Mouse (Mus musculus) kidney, embryonic 15.5 days (tissue): ENCODE data around the gene Dnajb4. TPM values are rescaled to one million over a fixed set of nuclear protein-coding genes. Genes with fewer than 3 reads are reported as not detected.
A peak's percentile ranks its signal among the peaks of the same experiment; 100 is the strongest.
"Not testable (repeated sequence)": the region's sequence is repeated elsewhere in the genome, so short reads cannot be mapped to it uniquely, and the experiment has no call there.

ENCODE experiments used
- ATAC-seq: fragments of 200-750 bp; cut with Nextera tagmentation; replicated peaks from 2 replicates; pipeline ENCODE4 v1.8.0; 2017; ENCODE audit warnings: moderate TSS enrichment; ENCODE audit not compliant: low FRiP score
- H3K27ac ChIP-seq: fragments of 300-500 bp; sonication (generic); 2 replicates; pipeline ENCODE4 v1.5.1; 2015; ENCODE audit warnings: mild to moderate bottlenecking, inconsistent platforms
- H3K27me3 ChIP-seq: fragments of 300-500 bp; sonication (generic); 2 replicates; pipeline ENCODE4 v1.6.1; 2015; ENCODE audit warnings: inconsistent platforms
- H3K36me3 ChIP-seq: fragments of 300-500 bp; sonication (generic); 2 replicates; pipeline ENCODE4 v1.6.1; 2015; ENCODE audit warnings: inconsistent platforms
- H3K4me1 ChIP-seq: fragments of 300-500 bp; sonication (generic); 2 replicates; pipeline ENCODE4 v1.6.1; 2015; ENCODE audit warnings: inconsistent platforms
- H3K4me2 ChIP-seq: fragments of 300-500 bp; sonication (generic); 2 replicates; pipeline ENCODE4 v1.6.1; 2015; ENCODE audit warnings: moderate library complexity, mild to moderate bottlenecking, inconsistent platforms
- H3K4me3 ChIP-seq: fragments of 300-500 bp; sonication (generic); replicated peaks from 2 replicates; pipeline ENCODE4 v1.5.1; 2015; ENCODE audit warnings: mild to moderate bottlenecking, inconsistent platforms
- H3K9ac ChIP-seq: fragments of 300-500 bp; sonication (generic); 2 replicates; pipeline ENCODE4 v1.6.1; 2015; ENCODE audit warnings: mild to moderate bottlenecking, inconsistent platforms
- H3K9me3 ChIP-seq: fragments of 300-500 bp; sonication (generic); replicated peaks from 2 replicates; pipeline ENCODE4 v1.6.1; 2016; ENCODE audit warnings: inconsistent platforms
- WGBS: fragments of 180-500 bp; shearing (Covaris S2); methylation state at CpG from one replicate; pipeline ENCODE4 v1.1.7; 2015; ENCODE audit warnings: mixed read lengths; 5-methylcytosine and 5-hydroxymethylcytosine counted together
- polyA plus RNA-seq: library from polyadenylated mRNA; unstranded; fragments of >200 nt; fragmentation: Nextera tagmentation; extraction: Ambion mirVana; gene quantifications from 2 replicates; pipeline ENCODE4 v1.2.1, GENCODE M21; 2015

Dnajb4 gene
- polyA plus RNA-seq, 1 experiment from 2014 or later = 31.1 TPM

DNA sequence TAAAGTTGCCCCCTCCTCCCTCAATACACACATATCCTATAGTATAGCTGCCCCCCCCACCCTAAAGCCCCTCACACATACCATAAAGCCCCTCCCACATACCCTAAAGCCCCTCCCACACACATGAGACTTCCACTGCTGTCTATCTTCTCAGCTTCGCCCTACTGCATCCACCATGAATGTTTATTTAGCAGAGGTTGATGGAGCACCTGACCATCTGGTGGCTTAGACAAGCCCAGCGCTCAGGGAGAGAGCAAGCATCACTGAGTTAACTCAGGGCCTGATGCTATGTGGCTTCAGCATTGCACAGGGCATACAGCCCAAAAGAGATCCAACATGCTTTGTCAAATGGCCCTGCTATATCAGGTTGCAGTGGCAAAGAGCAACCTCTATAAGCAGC lies 57.0 kb downstream of the Dnajb4 start:
- no peaks in the 10 kb centered on the region for H3K9me3 ChIP-seq
- no peak overlapping the region for H3K4me2 ChIP-seq
- 61% methylated on average over 2 of the region's 2 CpGs for WGBS
- no peak for ATAC-seq
- peaks cover 30% of the 10 kb centered on the region for H3K4me1 ChIP-seq
- no peak overlapping the region for H3K27ac ChIP-seq
- H3K36me3 ChIP-seq = no peaks in the 10 kb centered on the region
- no peaks in the 10 kb centered on the region for H3K27me3 ChIP-seq
- H3K9ac ChIP-seq = no peak overlapping the region
- H3K4me3 ChIP-seq = no peak overlapping the region

- Histone ChIP-seq H3K36me3 (no peaks in the 10 kb centered on the region), H3K9me3 (no peaks in the 10 kb centered on the region), H3K9ac (no peak overlapping the region), H3K27me3 (no peaks in the 10 kb centered on the region), H3K4me3 (no peak overlapping the region), H3K4me2 (no peak overlapping the region), H3K4me1 (peaks cover 36% of the 10 kb centered on the region), H3K27ac (no peak overlapping the region)
- ATAC-seq = peak; percentile 33
- WGBS = 95% methylated on average over 1 of the region's 1 CpGs
These were observed 57.7 kb downstream of the Dnajb4 start for GRCm38 (mm10) chr3:152152483-152152804.

GRCm38 (mm10) chr3:152151725-152152482 lies 58.2 kb downstream of the Dnajb4 start:
- ATAC-seq = peak; percentile 43
- Histone ChIP-seq H3K4me1 (peaks cover 36% of the 10 kb centered on the region), H3K36me3 (no peaks in the 10 kb centered on the region), H3K27me3 (no peaks in the 10 kb centered on the region), H3K9ac (no peak overlapping the region), H3K27ac (no peak overlapping the region), H3K4me3 (peak overlapping the region; percentile 10; the same call in 1 of the 2 replicates), H3K4me2 (peak overlapping the region; percentile 49), H3K9me3 (no peaks in the 10 kb centered on the region)
- WGBS = 50% methylated on average over 29 of the region's 29 CpGs

GRCm38 (mm10) chr3:152149863-152150262 lies 60.2 kb downstream of the Dnajb4 start:
- ATAC-seq = peak; percentile 67
- Histone ChIP-seq H3K9me3 (no peaks in the 10 kb centered on the region), H3K36me3 (no peaks in the 10 kb centered on the region), H3K4me2 (peak overlapping the region; percentile 26; the same call in 1 of the 2 replicates), H3K27ac (peak overlapping the region; percentile 84), H3K9ac (no peak overlapping the region), H3K4me3 (no peak overlapping the region), H3K27me3 (no peaks in the 10 kb centered on the region), H3K4me1 (peaks cover 43% of the 10 kb centered on the region)
- 47% methylated on average over 3 of the region's 3 CpGs for WGBS

GRCm38 (mm10) chr3:152149449-152149848 lies 60.7 kb downstream of the Dnajb4 start:
- Histone ChIP-seq H3K27ac (peak overlapping the region; percentile 84), H3K27me3 (no peaks in the 10 kb centered on the region), H3K4me3 (no peak overlapping the region), H3K4me1 (peaks cover 46% of the 10 kb centered on the region), H3K9me3 (no peaks in the 10 kb centered on the region), H3K9ac (no peak overlapping the region), H3K4me2 (peak overlapping the region; percentile 26; the same call in 1 of the 2 replicates), H3K36me3 (no peaks in the 10 kb centered on the region)
- no peak for ATAC-seq
- 62% methylated on average over 7 of the region's 7 CpGs for WGBS

DNA sequence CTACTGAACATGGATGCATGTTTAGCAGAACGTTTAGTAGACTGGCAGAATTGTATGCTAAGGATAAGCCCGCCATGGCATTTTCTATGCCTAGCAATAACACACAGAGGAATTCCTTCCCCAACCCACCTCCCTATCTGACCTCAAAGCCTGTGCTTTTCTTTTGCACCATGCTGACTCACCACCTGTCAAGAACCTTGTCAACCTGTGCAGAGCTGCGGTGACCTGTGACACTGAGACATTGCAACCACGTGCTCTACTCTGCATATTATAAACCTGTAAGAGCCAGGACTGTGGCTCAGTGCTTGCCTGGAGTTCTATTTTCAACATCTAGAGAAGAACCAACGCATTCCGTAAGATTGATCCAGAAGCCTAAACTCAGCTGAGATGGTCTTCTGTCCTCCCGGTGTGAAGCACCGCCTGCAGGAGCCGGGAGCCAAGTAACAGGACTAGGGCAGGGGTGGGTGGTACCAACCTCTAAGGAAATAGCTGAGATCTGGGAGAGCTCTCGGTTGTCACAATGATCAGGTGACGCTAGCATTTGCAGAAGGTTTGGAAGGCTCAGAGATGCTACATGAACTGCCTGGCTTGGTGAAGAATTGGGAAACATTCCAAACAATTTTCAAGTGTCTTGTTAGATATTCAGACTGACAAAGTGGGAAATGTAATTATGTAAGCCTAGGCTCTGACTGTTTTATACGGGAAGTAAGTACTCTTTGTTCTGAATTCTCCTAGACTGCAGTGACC lies 62.8 kb downstream of the Dnajb4 start:
- H3K27ac ChIP-seq = peak overlapping the region; percentile 13; the same call in 1 of the 2 replicates
- WGBS = 66% methylated on average over 12 of the region's 12 CpGs

DNA sequence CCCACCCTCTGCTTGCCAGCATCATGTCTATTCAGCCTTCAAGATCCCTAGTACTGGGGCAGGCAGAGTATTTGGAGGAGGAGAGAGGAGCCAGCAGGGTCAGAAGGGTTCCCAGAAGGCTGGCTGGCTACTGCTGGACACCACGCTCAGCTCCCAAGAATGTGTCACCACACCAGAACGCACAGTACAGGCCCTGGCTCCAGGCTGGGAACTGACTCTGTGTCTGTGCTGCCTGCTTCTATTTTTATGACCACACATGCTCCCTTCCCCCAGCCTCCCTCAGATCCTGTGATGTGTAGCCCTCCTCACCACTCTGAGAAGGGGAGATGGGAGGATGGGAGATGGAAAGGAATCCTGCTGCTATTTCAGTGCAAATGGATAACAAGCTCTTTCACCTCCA lies 64.9 kb downstream of the Dnajb4 start:
- H3K4me3 ChIP-seq = no peak overlapping the region
- no peaks in the 10 kb centered on the region for H3K27me3 ChIP-seq
- no peak overlapping the region for H3K9ac ChIP-seq
- H3K4me1 ChIP-seq = peaks cover 51% of the 10 kb centered on the region
- ATAC-seq = peak; percentile 74
- H3K9me3 ChIP-seq = no peaks in the 10 kb centered on the region
- H3K36me3 ChIP-seq = no peaks in the 10 kb centered on the region
- WGBS = 27% methylated on average over 2 of the region's 2 CpGs
- no peak overlapping the region for H3K4me2 ChIP-seq
- H3K27ac ChIP-seq = peak overlapping the region; percentile 37; the same call in 1 of the 2 replicates

More for the DNA sequence above, 62.8 kb downstream of the Dnajb4 start:
- Histone ChIP-seq H3K36me3 (no peaks in the 10 kb centered on the region), H3K27me3 (no peaks in the 10 kb centered on the region), H3K4me2 (no peak overlapping the region), H3K4me1 (peaks cover 52% of the 10 kb centered on the region), H3K9me3 (no peaks in the 10 kb centered on the region), H3K9ac (no peak overlapping the region), H3K4me3 (no peak overlapping the region)
- ATAC-seq = no peak

DNA sequence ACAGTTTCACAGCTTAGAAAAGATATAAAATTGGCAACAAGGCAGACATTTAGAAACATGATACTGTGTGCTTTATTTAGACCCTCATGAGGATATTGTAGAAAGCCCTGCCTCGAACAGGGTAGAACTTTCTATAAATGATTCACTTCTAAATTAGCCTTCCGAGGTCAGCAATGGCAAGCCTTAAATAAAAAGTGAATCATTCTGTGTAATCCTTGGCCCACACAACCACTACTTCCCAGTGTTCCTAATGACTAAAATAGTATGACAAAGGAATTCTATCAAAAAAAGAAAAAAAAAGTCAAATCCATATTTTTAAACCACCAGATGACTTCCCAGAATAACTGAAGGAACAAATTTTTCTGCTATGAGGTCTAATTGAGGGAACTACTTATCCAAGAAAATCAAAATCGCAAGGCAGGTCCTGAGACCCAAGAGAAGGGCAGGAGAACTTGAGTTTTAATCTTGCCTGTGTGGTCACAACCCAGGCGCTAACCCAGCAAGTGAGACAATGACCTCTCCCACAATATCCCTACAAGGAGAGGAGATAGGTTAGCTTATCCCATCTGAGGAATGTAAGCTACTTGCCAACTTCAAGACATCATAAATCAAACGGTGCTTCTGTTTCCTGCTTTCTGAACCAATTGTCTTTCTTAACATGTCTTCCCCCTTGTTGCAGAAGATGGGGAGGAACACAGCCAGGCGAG lies 67.0 kb downstream of the Dnajb4 start:
- H3K4me2 ChIP-seq = no peak overlapping the region
- H3K27me3 ChIP-seq = no peaks in the 10 kb centered on the region
- no peak overlapping the region for H3K4me3 ChIP-seq
- H3K36me3 ChIP-seq = no peaks in the 10 kb centered on the region
- H3K27ac ChIP-seq = peak overlapping the region; percentile 66; the same call in 1 of the 2 replicates
- peaks cover 40% of the 10 kb centered on the region for H3K4me1 ChIP-seq
- no peaks in the 10 kb centered on the region for H3K9me3 ChIP-seq
- WGBS = 52% methylated on average over 6 of the region's 6 CpGs
- no peak overlapping the region for H3K9ac ChIP-seq
- ATAC-seq = no peak; the same call in 1 of the 2 replicates

DNA sequence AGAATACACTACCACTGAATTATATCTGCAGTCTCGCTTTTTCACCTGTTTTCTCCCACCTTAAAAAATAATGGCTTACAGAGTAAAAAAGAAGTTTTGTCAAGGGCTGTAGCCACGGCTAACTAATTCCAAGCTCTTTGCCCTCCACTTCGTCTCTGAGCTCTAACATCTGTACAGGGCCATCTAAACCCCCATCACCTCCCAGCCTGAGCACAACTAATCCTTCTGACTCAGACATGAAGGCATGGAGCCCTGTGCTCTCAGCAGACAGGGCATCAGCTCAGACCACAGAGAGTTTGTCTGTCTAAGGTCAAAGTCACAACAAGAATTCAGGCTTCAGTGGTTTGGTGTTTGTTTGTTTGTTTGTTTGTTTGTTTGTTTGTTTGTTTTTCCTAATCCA lies 68.0 kb downstream of the Dnajb4 start:
- WGBS = 65% methylated on average over 3 of the region's 3 CpGs
- no peak for ATAC-seq
- no peak overlapping the region for H3K4me2 ChIP-seq
- no peak overlapping the region for H3K9ac ChIP-seq
- no peaks in the 10 kb centered on the region for H3K27me3 ChIP-seq
- H3K4me1 ChIP-seq = peaks cover 31% of the 10 kb centered on the region
- H3K36me3 ChIP-seq = no peaks in the 10 kb centered on the region
- H3K4me3 ChIP-seq = no peak overlapping the region
- H3K9me3 ChIP-seq = no peaks in the 10 kb centered on the region
- no peak overlapping the region for H3K27ac ChIP-seq

GRCm38 (mm10) chr3:152139308-152139707 lies 70.8 kb downstream of the Dnajb4 start:
- not testable (repeated sequence) for ATAC-seq

GRCm38 (mm10) chr3:152136106-152136505 lies 74.0 kb downstream of the Dnajb4 start:
- H3K9ac ChIP-seq, H3K4me1 ChIP-seq, H3K27ac ChIP-seq, H3K4me2 ChIP-seq, ATAC-seq, H3K36me3 ChIP-seq, H3K27me3 ChIP-seq, H3K9me3 ChIP-seq, H3K4me3 ChIP-seq: not testable (repeated sequence)
- WGBS = 92% methylated on average over 16 of the region's 16 CpGs

More at GRCm38 (mm10) chr3:152139308-152139707, 70.8 kb downstream of the Dnajb4 start:
- H3K4me3 ChIP-seq, H3K27ac ChIP-seq, H3K36me3 ChIP-seq, H3K4me2 ChIP-seq, H3K9ac ChIP-seq, H3K9me3 ChIP-seq, H3K27me3 ChIP-seq: not testable (repeated sequence)
- 86% methylated on average over 3 of the region's 3 CpGs for WGBS
- H3K4me1 ChIP-seq = peaks cover 16% of the 10 kb centered on the region

DNA sequence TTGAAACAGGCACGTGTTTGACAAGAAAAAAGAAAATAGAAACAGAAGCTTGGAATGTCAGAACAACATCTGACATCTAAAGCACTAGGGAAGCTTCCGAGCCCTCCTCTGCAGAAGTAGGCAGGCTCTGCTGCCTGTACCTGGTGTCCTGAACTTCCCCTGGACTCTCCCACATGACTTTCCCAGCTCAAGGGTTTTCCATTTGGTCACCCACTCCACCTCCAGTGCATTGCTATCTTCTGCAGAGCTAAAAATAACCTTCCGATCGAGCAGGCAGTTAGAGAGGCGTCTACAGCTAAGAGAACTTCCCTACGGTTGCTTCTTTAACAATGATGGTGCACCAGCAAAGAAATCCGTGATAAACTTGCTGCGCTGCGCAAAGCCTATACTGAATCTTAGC lies 76.5 kb downstream of the Dnajb4 start:
- 76% methylated on average over 9 of the region's 9 CpGs for WGBS

More for the DNA sequence above, 76.5 kb downstream of the Dnajb4 start:
- Histone ChIP-seq H3K9ac (no peak overlapping the region), H3K4me1 (no peaks in the 10 kb centered on the region), H3K9me3 (no peaks in the 10 kb centered on the region), H3K36me3 (no peaks in the 10 kb centered on the region), H3K4me2 (no peak overlapping the region), H3K4me3 (no peak overlapping the region), H3K27me3 (no peaks in the 10 kb centered on the region), H3K27ac (no peak overlapping the region)
- no peak for ATAC-seq
